Mouse (Mus musculus) midbrain, postnatal 0 days (tissue): ENCODE measurements around the gene Stx5a. TPM values are rescaled to one million over a fixed set of nuclear protein-coding genes. Genes with fewer than 3 reads are reported as not detected.

Experiments used
- ATAC-seq: fragments of 200-750 bp; cut with Nextera tagmentation; 2 replicates; pipeline ENCODE4 v1.8.0; 2017; ENCODE audit warnings: moderate number of reproducible peaks, mild to moderate bottlenecking, moderate TSS enrichment, moderate library complexity; ENCODE audit not compliant: low FRiP score
- DNase-seq: peaks from one replicate; pipeline ENCODE4 v3.0.0-alpha.2; 2015; ENCODE audit warnings: low spot score
- H3K27ac ChIP-seq: fragments of 300-500 bp; sonication (generic); 2 replicates; pipeline ENCODE4 v1.5.1; 2014; ENCODE audit warnings: low read depth, mild to moderate bottlenecking, low read length, mixed read lengths
- H3K27me3 ChIP-seq: fragments of 300-500 bp; sonication (generic); 2 replicates; pipeline ENCODE4 v1.6.1; 2014; ENCODE audit warnings: low read length, control low read depth, mixed read lengths; ENCODE audit not compliant: insufficient read depth
- H3K36me3 ChIP-seq: fragments of 300-500 bp; sonication (generic); 2 replicates; pipeline ENCODE4 v1.6.1; 2014; ENCODE audit warnings: low read length, control low read depth, mixed read lengths; ENCODE audit not compliant: insufficient read depth
- H3K4me1 ChIP-seq: fragments of 300-500 bp; sonication (generic); 2 replicates; pipeline ENCODE4 v1.6.1; 2014; ENCODE audit warnings: mild to moderate bottlenecking, control low read depth, antibody characterized with exemption, low read length, mixed read lengths; ENCODE audit not compliant: insufficient read depth
- H3K4me2 ChIP-seq: fragments of 300-500 bp; sonication (generic); 2 replicates; pipeline ENCODE4 v1.6.1; 2014; ENCODE audit warnings: low read depth, mild to moderate bottlenecking, low read length, mixed read lengths; ENCODE audit not compliant: poor library complexity, severe bottlenecking
- H3K4me3 ChIP-seq: fragments of 300-500 bp; sonication (generic); 2 replicates; pipeline ENCODE4 v1.5.1; 2014; ENCODE audit warnings: low read depth, mild to moderate bottlenecking, low read length, moderate library complexity
- H3K9ac ChIP-seq: fragments of 300-500 bp; sonication (generic); replicated peaks from 2 replicates; pipeline ENCODE4 v1.6.1; 2014; ENCODE audit warnings: mild to moderate bottlenecking, low read length, moderate library complexity, mixed read lengths; ENCODE audit not compliant: poor library complexity, severe bottlenecking
- H3K9me3 ChIP-seq: fragments of 300-500 bp; sonication (generic); 2 replicates; pipeline ENCODE4 v1.6.1; 2016; ENCODE audit warnings: low read length, control low read depth
- CTCF ChIP-seq: IDR thresholded peaks from 2 replicates; pipeline ENCODE4 v1.5.1; 2016; ENCODE audit warnings: antibody characterized with exemption, mild to moderate bottlenecking
- WGBS: fragments of 180-500 bp; shearing (Covaris S2); extraction: QIAGEN DNeasy Blood & Tissue Kit; methylation state at CpG from one replicate; pipeline ENCODE4 v1.1.7; 2014; 5-methylcytosine and 5-hydroxymethylcytosine counted together
- polyA plus RNA-seq: library from polyadenylated mRNA; unstranded; fragments of >200 nt; fragmentation: Nextera tagmentation; extraction: Ambion mirVana; gene quantifications from 2 replicates; pipeline ENCODE4 v1.2.1, GENCODE M21; 2015
- total RNA-seq: library from RNA; depleted of rRNA; stranded (reverse); fragments of >200 nt; gene quantifications from 2 replicates; pipeline ENCODE4 v1.2.3, GENCODE M21; 2014

The Stx5a gene
- total and polyA plus RNA-seq, 2 experiments from 2014 or later, result 104 to 112 TPM

- TF ChIP-seq CTCF, result no peak
- Histone ChIP-seq H3K4me2 (peak overlapping the region; percentile 97), H3K4me3 (peak overlapping the region; percentile 85), H3K4me1 (peaks cover 10% of the 10 kb centered on the region; the same call in 1 of the 2 replicates), H3K27me3 (no peaks in the 10 kb centered on the region), H3K36me3 (peaks cover 35% of the 10 kb centered on the region), H3K9ac (peak overlapping the region; percentile 86), H3K27ac (peak overlapping the region; percentile 95), H3K9me3 (no peaks in the 10 kb centered on the region)
- no peak for ATAC-seq
- DNase-seq, result no peak
- 23% methylated on average over 14 of the region's 14 CpGs for WGBS
These were observed 963 bp downstream of the Stx5a start for GRCm38 (mm10) chr19:8742176-8742575.

GRCm38 (mm10) chr19:8745382-8745781, 4.2 kb downstream of the Stx5a start:
- ATAC-seq (no peak), DNase-seq (no peak)
- Histone ChIP-seq H3K9ac (no peak overlapping the region), H3K36me3 (peaks cover 37% of the 10 kb centered on the region), H3K4me2 (no peak overlapping the region), H3K9me3 (no peaks in the 10 kb centered on the region), H3K27me3 (no peaks in the 10 kb centered on the region), H3K27ac (no peak overlapping the region), H3K4me3 (no peak overlapping the region), H3K4me1 (peaks cover 10% of the 10 kb centered on the region; the same call in 1 of the 2 replicates)
- no peak for TF ChIP-seq CTCF
- 98% methylated on average over 1 of the region's 1 CpGs for WGBS

GRCm38 (mm10) chr19:8747368-8747767, 6.2 kb downstream of the Stx5a start:
- Histone ChIP-seq H3K4me2 (no peak overlapping the region), H3K9me3 (no peaks in the 10 kb centered on the region), H3K27me3 (no peaks in the 10 kb centered on the region), H3K27ac (no peak overlapping the region), H3K4me1 (peaks cover 6% of the 10 kb centered on the region; the same call in 1 of the 2 replicates), H3K9ac (no peak overlapping the region), H3K4me3 (no peak overlapping the region), H3K36me3 (peaks cover 45% of the 10 kb centered on the region)
- DNase-seq, result no peak
- ATAC-seq, result no peak
- peak; percentile 56 for TF ChIP-seq CTCF
- 72% methylated on average over 2 of the region's 2 CpGs for WGBS

- Histone ChIP-seq H3K9ac (no peak overlapping the region), H3K4me3 (peak overlapping the region; percentile 99; the same call in 1 of the 2 replicates), H3K9me3 (no peaks in the 10 kb centered on the region), H3K36me3 (peaks cover 11% of the 10 kb centered on the region), H3K27ac (no peak overlapping the region), H3K4me1 (peaks cover 16% of the 10 kb centered on the region; the same call in 1 of the 2 replicates), H3K4me2 (no peak overlapping the region), H3K27me3 (no peaks in the 10 kb centered on the region)
- 71% methylated on average over 3 of the region's 3 CpGs for WGBS
- no peak for DNase-seq
- ATAC-seq, result no peak
- no peak for TF ChIP-seq CTCF
These were observed 14.4 kb downstream of the Stx5a start for GRCm38 (mm10) chr19:8755652-8756051.

- H3K27me3 ChIP-seq, result no peaks in the 10 kb centered on the region
- 0 out of 2 replicates have a peak, but pooled peaks cover 6% of the 10 kb centered on the region for H3K36me3 ChIP-seq
- under 1% methylated on average over 74 of the region's 75 CpGs for WGBS
- H3K4me2 ChIP-seq, result peak within 1 kb of the TSS; percentile 68
- peak within 1 kb of the TSS; percentile 90 for H3K27ac ChIP-seq
- peaks cover 16% of the 10 kb centered on the region; the same call in 1 of the 2 replicates for H3K4me1 ChIP-seq
- DNase-seq (peak; percentile 95), ATAC-seq (peak; percentile 94)
- H3K9ac ChIP-seq, result peak within 1 kb of the TSS; percentile 95
- H3K4me3 ChIP-seq, result peak within 1 kb of the TSS; percentile 99
- peak; percentile 10; the same call in 1 of the 2 replicates for TF ChIP-seq CTCF
- H3K9me3 ChIP-seq, result no peaks in the 10 kb centered on the region
These were observed 15.6 kb downstream of the Stx5a start, which contains the start of gene Nxf1 for GRCm38 (mm10) chr19:8756635-8757387. Nxf1 (plus strand) TSS chr19:8757073.

- DNase-seq, result no peak
- Histone ChIP-seq H3K9me3 (no peaks in the 10 kb centered on the region), H3K4me1 (peaks cover 16% of the 10 kb centered on the region; the same call in 1 of the 2 replicates), H3K4me2 (peak overlapping the region; percentile 68), H3K4me3 (peak overlapping the region; percentile 99), H3K27ac (peak overlapping the region; percentile 90), H3K27me3 (no peaks in the 10 kb centered on the region), H3K36me3 (0 out of 2 replicates have a peak, but pooled peaks cover 6% of the 10 kb centered on the region), H3K9ac (peak overlapping the region; percentile 95)
- TF ChIP-seq CTCF, result no peak
- WGBS, result 4% methylated on average over 14 of the region's 14 CpGs
- ATAC-seq, result no peak
These were observed 16.3 kb downstream of the Stx5a start for GRCm38 (mm10) chr19:8757471-8757998.
